Mouse (Mus musculus): ENCODE measurements around the gene Phactr4. TPM values are rescaled to one million over a fixed set of nuclear protein-coding genes. Genes with fewer than 3 reads are reported as not detected.

Gene Phactr4
- total and polyA plus RNA-seq, 2 experiments from 2014 or later: 4.8 TPM

DNA sequence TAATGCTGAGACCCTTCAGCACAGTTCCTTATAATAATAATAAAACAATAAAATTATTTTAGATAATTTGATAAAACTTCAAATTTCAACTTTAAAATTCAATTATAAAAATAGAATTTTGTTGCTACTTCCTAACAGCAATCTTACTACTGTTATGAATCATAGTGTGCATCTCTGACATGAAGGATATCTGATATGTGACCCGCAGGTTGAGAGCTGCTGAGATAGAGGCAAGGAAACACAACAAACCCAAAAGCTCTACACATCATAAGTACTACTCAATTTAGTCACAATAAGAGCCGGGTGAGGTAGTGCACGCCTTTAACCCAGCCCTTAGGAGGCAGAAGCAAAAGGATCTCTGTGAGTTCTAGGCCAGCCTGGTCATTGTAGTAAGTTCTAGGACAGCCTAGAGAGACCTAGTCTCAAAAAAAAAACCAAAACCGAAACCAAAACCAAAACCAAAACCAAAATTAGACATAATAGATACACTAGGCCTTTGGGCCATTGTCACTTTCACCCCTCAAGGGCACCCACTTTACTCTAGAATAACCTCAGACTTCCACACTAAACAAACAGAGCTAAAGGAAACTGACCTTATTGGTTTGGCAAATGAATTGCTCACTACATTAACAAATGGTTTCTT is 12.6 kb downstream of the Phactr4 start:
- no peaks in the 10 kb centered on the region for H3K9me3 ChIP-seq (ENCODE audit: low read length)
- no peak for ATAC-seq (ENCODE audit: low FRiP score)
- H3K4me3 ChIP-seq (ENCODE audit: low read depth, low read length): no peak overlapping the region
- no peaks in the 10 kb centered on the region for H3K4me1 ChIP-seq (ENCODE audit: insufficient read depth, low read length)
- 90% methylated on average over 4 of the region's 4 CpGs for whole genome bisulfite sequencing
- H3K4me2 ChIP-seq (ENCODE audit: low read depth, low read length, poor library complexity, severe bottlenecking): no peak overlapping the region
- TF ChIP-seq CTCF (IDR thresholded peaks at IDR 0.05): no peak
- H3K27ac ChIP-seq (ENCODE audit: low read depth, low read length): no peak overlapping the region
- H3K36me3 ChIP-seq (ENCODE audit: insufficient read depth, low read length): no peaks in the 10 kb centered on the region
- H3K9ac ChIP-seq (replicated peaks; ENCODE audit: low read length, poor library complexity, severe bottlenecking): no peak overlapping the region
- H3K27me3 ChIP-seq (ENCODE audit: insufficient read depth, low read length): no peaks in the 10 kb centered on the region
- DNase-seq (ENCODE audit: low spot score): no peak

DNA sequence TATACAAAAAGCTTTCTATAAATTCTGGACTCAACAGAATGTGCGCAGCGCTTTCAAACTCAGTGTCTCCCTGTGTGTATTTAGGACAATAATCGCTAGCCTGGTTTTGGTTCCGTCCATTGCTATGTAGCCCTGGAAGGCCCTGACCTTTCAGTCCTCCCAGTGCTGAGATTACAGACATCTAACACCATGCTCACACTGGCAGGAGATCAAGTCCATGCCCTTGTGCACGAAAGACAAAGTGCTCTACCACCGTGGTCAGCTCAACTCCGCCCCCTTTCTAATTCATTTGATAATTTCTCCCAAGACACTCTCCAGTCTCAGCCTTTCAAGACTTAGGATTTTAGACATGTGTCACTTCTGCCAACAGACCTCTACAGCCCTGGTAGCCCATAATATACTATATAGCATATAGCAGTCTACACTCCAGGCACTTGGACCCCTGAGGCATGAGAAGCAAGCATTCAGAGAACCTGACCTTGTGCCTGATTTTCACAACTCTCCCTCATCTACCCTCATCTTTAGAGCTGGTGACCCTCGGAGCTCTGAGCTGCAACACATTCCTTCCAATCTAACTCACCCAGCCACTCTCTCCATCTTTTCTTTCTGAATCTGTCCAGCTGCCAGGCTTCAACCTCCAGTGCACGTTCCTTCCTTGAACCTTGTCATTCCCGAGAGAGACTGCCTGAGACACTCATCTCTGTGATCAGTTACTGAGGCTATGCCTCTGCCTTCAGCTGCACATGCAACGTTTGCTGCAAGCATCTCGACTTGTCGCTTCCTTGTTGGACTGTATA is 15.7 kb downstream of the Phactr4 start:
- ATAC-seq (ENCODE audit: low FRiP score) (no peak), DNase-seq (ENCODE audit: low spot score) (no peak)
- Histone ChIP-seq H3K27me3 (ENCODE audit: insufficient read depth, low read length) (no peaks in the 10 kb centered on the region), H3K4me3 (ENCODE audit: low read depth, low read length) (no peak overlapping the region), H3K9me3 (ENCODE audit: low read length) (no peaks in the 10 kb centered on the region), H3K9ac (replicated peaks; ENCODE audit: low read length, poor library complexity, severe bottlenecking) (no peak overlapping the region), H3K36me3 (ENCODE audit: insufficient read depth, low read length) (no peaks in the 10 kb centered on the region), H3K4me1 (ENCODE audit: insufficient read depth, low read length) (no peaks in the 10 kb centered on the region), H3K27ac (ENCODE audit: low read depth, low read length) (no peak overlapping the region), H3K4me2 (ENCODE audit: low read depth, low read length, poor library complexity, severe bottlenecking) (no peak overlapping the region)
- 79% methylated on average over 13 of the region's 13 CpGs for WGBS
- TF ChIP-seq CTCF (IDR thresholded peaks at IDR 0.05): no peak

DNA sequence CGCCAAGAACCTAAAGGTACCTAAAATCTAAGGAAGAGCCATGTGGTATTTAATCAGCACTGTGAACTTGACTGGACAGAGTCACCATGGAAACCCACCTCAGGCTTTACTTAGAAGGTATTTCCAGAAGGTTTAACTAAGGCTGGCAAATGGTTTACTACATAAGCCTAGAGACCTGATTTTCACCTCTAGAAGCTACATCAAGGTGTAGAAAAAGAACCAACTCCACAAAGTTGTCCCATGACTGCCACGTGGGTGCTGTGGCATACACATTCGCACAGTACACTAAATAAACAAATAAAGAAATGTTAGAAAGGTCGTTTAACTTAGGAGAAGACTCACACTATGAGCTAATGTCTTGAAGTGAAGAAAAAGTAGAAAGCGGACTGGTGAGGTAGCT is 17.7 kb downstream of the Phactr4 start:
- no peaks in the 10 kb centered on the region for H3K36me3 ChIP-seq (ENCODE audit: insufficient read depth, low read length)
- no peak for ATAC-seq (ENCODE audit: low FRiP score)
- TF ChIP-seq CTCF (IDR thresholded peaks at IDR 0.05): no peak
- H3K27me3 ChIP-seq (ENCODE audit: insufficient read depth, low read length): no peaks in the 10 kb centered on the region
- whole genome bisulfite sequencing: 79% methylated on average over 5 of the region's 5 CpGs
- no peak overlapping the region for H3K9ac ChIP-seq (replicated peaks; ENCODE audit: low read length, poor library complexity, severe bottlenecking)
- H3K9me3 ChIP-seq (ENCODE audit: low read length): no peaks in the 10 kb centered on the region
- DNase-seq (ENCODE audit: low spot score): no peak
- no peaks in the 10 kb centered on the region for H3K4me1 ChIP-seq (ENCODE audit: insufficient read depth, low read length)
- H3K4me3 ChIP-seq (ENCODE audit: low read depth, low read length): no peak overlapping the region
- H3K27ac ChIP-seq (ENCODE audit: low read depth, low read length): no peak overlapping the region
- H3K4me2 ChIP-seq (ENCODE audit: low read depth, low read length, poor library complexity, severe bottlenecking): no peak overlapping the region

DNA sequence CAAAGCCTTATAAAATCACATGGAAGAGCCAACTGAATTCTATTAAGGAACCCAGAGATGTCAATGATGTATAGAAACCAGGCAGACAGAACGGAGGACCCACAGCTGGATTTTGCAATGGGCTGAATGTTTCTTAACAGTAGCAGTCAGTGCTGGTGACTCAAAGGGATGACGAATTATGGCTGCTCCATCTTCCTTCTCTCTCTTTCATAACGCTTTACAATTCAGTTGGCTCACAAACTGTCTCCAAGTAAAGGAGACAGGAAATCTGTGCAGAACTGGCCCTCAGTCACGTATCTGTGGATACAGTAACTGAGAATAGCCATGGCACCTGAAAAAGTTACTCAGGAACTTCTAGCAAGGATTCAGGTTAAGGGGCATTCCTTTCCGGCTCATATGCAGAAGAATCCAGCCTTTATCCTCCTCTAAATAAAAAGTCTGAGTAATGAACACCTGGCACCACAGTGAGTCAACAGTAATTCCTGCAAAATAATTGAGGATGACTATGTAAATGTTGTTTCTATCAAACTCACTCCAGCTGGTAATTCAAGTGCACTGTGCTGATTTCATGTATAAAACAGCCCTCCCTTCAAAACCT is 19.1 kb downstream of the Phactr4 start:
- no peaks in the 10 kb centered on the region for H3K9me3 ChIP-seq (ENCODE audit: low read length)
- 86% methylated on average over 5 of the region's 5 CpGs for WGBS
- no peaks in the 10 kb centered on the region for H3K36me3 ChIP-seq (ENCODE audit: insufficient read depth, low read length)
- H3K27me3 ChIP-seq (ENCODE audit: insufficient read depth, low read length): no peaks in the 10 kb centered on the region
- no peak for ATAC-seq (ENCODE audit: low FRiP score)
- no peak overlapping the region for H3K4me3 ChIP-seq (ENCODE audit: low read depth, low read length)
- no peak overlapping the region for H3K9ac ChIP-seq (replicated peaks; ENCODE audit: low read length, poor library complexity, severe bottlenecking)
- DNase-seq (ENCODE audit: low spot score): no peak
- no peak overlapping the region for H3K4me2 ChIP-seq (ENCODE audit: low read depth, low read length, poor library complexity, severe bottlenecking)
- H3K4me1 ChIP-seq (ENCODE audit: insufficient read depth, low read length): no peaks in the 10 kb centered on the region
- TF ChIP-seq CTCF (IDR thresholded peaks at IDR 0.05): no peak
- no peak overlapping the region for H3K27ac ChIP-seq (ENCODE audit: low read depth, low read length)

DNA sequence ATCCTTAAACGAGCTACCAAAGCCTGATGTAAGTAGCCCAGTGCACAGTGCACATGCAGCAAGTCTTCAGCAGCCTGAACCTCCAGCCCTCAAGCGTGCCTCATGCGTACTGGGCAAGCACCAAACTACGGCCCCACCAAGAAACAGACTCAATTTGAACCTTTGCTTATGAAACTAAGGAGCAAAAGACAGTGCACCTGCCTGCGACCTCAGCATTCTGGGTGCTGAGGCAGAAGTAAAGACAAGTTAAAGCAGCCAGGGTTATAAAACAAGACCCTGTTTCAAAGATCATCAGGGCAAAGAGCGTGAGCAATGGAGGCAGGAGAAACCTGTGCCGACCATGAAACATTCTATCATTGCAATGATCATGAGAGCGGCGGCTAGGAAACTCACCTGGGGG is 21.3 kb downstream of the Phactr4 start:
- 94% methylated on average over 9 of the region's 9 CpGs for WGBS
- no peak for DNase-seq (ENCODE audit: low spot score)

DNA sequence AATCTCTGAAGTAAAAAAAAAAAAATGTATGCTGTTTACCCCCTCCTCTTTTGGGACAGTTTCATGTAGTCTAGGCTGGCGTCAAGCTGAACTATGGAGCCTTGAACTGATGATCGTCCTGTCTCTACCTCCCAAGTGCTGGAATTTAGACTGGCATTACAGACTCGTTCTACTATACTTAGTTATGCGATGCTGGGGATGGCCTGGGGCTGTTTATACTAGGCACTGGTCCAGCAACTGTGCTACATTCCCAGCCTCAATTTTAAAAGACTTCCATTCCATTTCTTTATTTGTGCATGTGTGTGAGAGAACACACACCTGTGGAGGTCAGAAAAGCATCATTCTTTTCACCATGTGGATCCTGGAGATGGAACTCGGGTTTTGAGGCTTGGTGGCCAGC is 23.4 kb downstream of the Phactr4 start:
- no peak overlapping the region for H3K27ac ChIP-seq (ENCODE audit: low read depth, low read length)
- H3K9ac ChIP-seq (replicated peaks; ENCODE audit: low read length, poor library complexity, severe bottlenecking): no peak overlapping the region
- no peaks in the 10 kb centered on the region for H3K36me3 ChIP-seq (ENCODE audit: insufficient read depth, low read length)
- no peak overlapping the region for H3K4me3 ChIP-seq (ENCODE audit: low read depth, low read length)
- 69% methylated on average over 5 of the region's 5 CpGs for WGBS
- no peaks in the 10 kb centered on the region for H3K4me1 ChIP-seq (ENCODE audit: insufficient read depth, low read length)
- no peak overlapping the region for H3K4me2 ChIP-seq (ENCODE audit: low read depth, low read length, poor library complexity, severe bottlenecking)
- ATAC-seq (ENCODE audit: low FRiP score): no peak
- no peak for TF ChIP-seq CTCF (IDR thresholded peaks at IDR 0.05)
- no peaks in the 10 kb centered on the region for H3K9me3 ChIP-seq (ENCODE audit: low read length)
- no peaks in the 10 kb centered on the region for H3K27me3 ChIP-seq (ENCODE audit: insufficient read depth, low read length)
- DNase-seq (ENCODE audit: low spot score): no peak

More for the DNA sequence above, 21.3 kb downstream of the Phactr4 start:
- no peak for ATAC-seq (ENCODE audit: low FRiP score)
- Histone ChIP-seq H3K4me1 (ENCODE audit: insufficient read depth, low read length) (no peaks in the 10 kb centered on the region), H3K4me3 (ENCODE audit: low read depth, low read length) (no peak overlapping the region), H3K27me3 (ENCODE audit: insufficient read depth, low read length) (no peaks in the 10 kb centered on the region), H3K27ac (ENCODE audit: low read depth, low read length) (no peak overlapping the region), H3K4me2 (ENCODE audit: low read depth, low read length, poor library complexity, severe bottlenecking) (no peak overlapping the region), H3K36me3 (ENCODE audit: insufficient read depth, low read length) (no peaks in the 10 kb centered on the region), H3K9ac (replicated peaks; ENCODE audit: low read length, poor library complexity, severe bottlenecking) (no peak overlapping the region), H3K9me3 (ENCODE audit: low read length) (no peaks in the 10 kb centered on the region)
- no peak for TF ChIP-seq CTCF (IDR thresholded peaks at IDR 0.05)
